Mouse (Mus musculus) layer of hippocampus, postnatal 25 days (tissue): ENCODE results near the gene Xpa. TPM values are rescaled to one million over a fixed set of nuclear protein-coding genes. Genes with fewer than 3 reads are reported as not detected.

Experiments
- DNase-seq, 2 experiments: peaks; one replicate each; pipeline ENCODE4 v3.0.0; 2022; ENCODE audit warnings: mixed read lengths in 2 of 2, low spot score in 1 of 2; ENCODE audit errors: extremely low spot score in 1 of 2
- total RNA-seq, 2 experiments: library from RNA; stranded (reverse); gene quantifications; 2 replicates each; pipeline ENCODE4 v1.2.3; 2021

Xpa gene
- total RNA-seq, 2 experiments from 2014 or later = 12.7 to 18.0 TPM

- no peak for DNase-seq
Observed at GRCm38 (mm10) chr4:46151903-46152544, 44.1 kb downstream of the Xpa start.

GRCm38 (mm10) chr4:46146881-46147280, 49.2 kb downstream of the Xpa start:
- no peak for DNase-seq

GRCm38 (mm10) chr4:46144323-46144722, 51.8 kb downstream of the Xpa start:
- no peak for DNase-seq

- peak; percentile 89 to 96 for DNase-seq
Observed at GRCm38 (mm10) chr4:46138287-46139222, 57.6 kb downstream of the Xpa start, which contains the start of the genes Ncbp1 and Tstd2. Gene Ncbp1, plus strand, starts transcription at chr4:46138613. Gene Tstd2, minus strand, starts transcription at chr4:46138694.

GRCm38 (mm10) chr4:46137629-46138286, 58.4 kb downstream of the Xpa start:
- DNase-seq = no peak

- DNase-seq = no peak
Observed at GRCm38 (mm10) chr4:46131791-46132190, 64.3 kb downstream of the Xpa start.

- peak in 1 of 2 experiments; percentile 47 for DNase-seq
Observed at GRCm38 (mm10) chr4:46130221-46130620, 65.9 kb downstream of the Xpa start.

GRCm38 (mm10) chr4:46129311-46130004, 66.7 kb downstream of the Xpa start:
- no peak for DNase-seq

- peak; percentile 59 to 84 for DNase-seq
Observed at GRCm38 (mm10) chr4:46126541-46126940, 69.6 kb downstream of the Xpa start.

GRCm38 (mm10) chr4:46123358-46123757, 72.8 kb downstream of the Xpa start:
- DNase-seq = no peak

- no peak for DNase-seq
Observed at GRCm38 (mm10) chr4:46120767-46121166, 75.3 kb downstream of the Xpa start.

GRCm38 (mm10) chr4:46119514-46120094, 76.5 kb downstream of the Xpa start:
- DNase-seq = no peak

GRCm38 (mm10) chr4:46117536-46117935, 78.6 kb downstream of the Xpa start:
- DNase-seq = no peak

GRCm38 (mm10) chr4:46116544-46117175, 79.5 kb downstream of the Xpa start:
- no peak for DNase-seq

- no peak for DNase-seq
Observed at GRCm38 (mm10) chr4:46115308-46115707, 80.8 kb downstream of the Xpa start.

GRCm38 (mm10) chr4:46111361-46111760, 84.8 kb downstream of the Xpa start:
- no peak for DNase-seq

- DNase-seq = no peak
Observed at GRCm38 (mm10) chr4:46110084-46110483, 86.0 kb downstream of the Xpa start.
